Mouse (Mus musculus): ENCODE measurements around the gene Ovol2.

DNA sequence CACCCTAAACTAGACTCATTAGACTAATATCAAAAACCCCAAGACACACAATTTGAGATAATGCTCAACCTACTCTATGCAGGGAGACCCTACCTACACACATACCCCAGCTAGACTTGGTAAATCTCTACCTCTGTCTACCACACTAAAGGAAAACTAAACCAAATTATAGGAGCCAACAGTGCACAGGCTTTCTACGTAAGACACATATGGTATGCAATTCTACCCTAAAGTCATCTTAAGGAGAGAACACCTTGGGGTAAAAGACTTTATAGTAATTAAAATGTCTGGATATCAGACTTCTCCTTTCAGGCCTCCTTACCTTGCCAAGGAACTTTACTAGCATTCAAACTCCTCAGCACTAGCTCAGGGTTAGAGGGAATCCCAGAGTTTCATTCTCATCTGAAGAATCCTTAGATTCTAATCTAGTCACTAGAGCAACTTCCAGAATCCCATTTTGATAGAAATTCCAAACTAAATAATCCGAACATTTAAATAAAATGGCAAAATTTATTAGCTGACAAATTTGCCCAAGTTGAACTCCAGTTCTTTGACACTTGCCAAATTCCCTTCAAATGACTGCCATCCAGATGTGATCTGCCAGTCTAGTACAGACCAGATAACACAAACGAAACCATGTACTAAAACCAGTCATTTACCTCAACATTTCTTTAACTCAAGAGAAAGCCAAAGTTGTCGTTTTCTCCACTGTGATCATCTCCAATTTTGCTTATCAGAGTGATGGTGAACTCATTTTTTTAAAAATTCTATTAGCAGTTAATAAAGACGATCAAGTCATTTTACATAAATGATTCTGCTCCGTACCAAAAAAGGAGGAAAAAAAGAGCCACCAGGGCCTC is 63.3 kb downstream of the Ovol2 start:
- TF ChIP-seq CTCF (IDR thresholded peaks at IDR 0.05; ENCODE audit: low read depth) (no peak), EP300 (IDR thresholded peaks at IDR 0.05; ENCODE audit: low read depth) (no peak)
